Mouse (Mus musculus) testis, adult 2 months (tissue): ENCODE data around the gene Tcirg1.

Source experiments
- CTCF ChIP-seq: fragments of 200-500 bp; IDR thresholded peaks from 2 replicates; pipeline ENCODE4 v1.5.1; 2012; ENCODE audit warnings: low read depth, mild to moderate bottlenecking, inconsistent platforms, low read length, moderate library complexity; ENCODE audit not compliant: control insufficient read depth, insufficient read depth, insufficient replicate concordance
- POLR2A ChIP-seq: fragments of 200-500 bp; IDR thresholded peaks from 2 replicates; pipeline ENCODE4 v1.6.1; 2012; ENCODE audit warnings: low read depth, mild to moderate bottlenecking, inconsistent platforms, low read length, moderate library complexity; ENCODE audit not compliant: control insufficient read depth

GRCm38 (mm10) chr19:3898952-3899351 is 8.0 kb downstream of the Tcirg1 start:
- TF ChIP-seq CTCF, result no peak
- no peak for TF ChIP-seq POLR2A
